ENCODE assay signal across 9 mouse cellular contexts in genomic region chr11:24144159-24144946, GRCm38 (mm10).
DNase-seq lines count a peak whose midpoint lies in the region; ATAC-seq and TF ChIP-seq lines count a peak whose summit lies in the region.
"Had no signal": no experiment of that assay in that cellular context is flagged by ENCODE, and none has a peak within 500 bp of the region (broad histone marks: within the 10 kb centered on the region; RNA-seq: fewer than 3 reads in every experiment).

No protein-coding gene starts in this region.

- H3K9ac ChIP-seq in hindbrain, postnatal 0 days (replicated peaks; ENCODE audit: low read length) = no peak overlapping the region
- no peak overlapping the region for H3K9ac ChIP-seq in stomach, postnatal 0 days (ENCODE audit: low read length)

- peak; percentile 62 for ATAC-seq in hindbrain, postnatal 0 days
- peak; percentile 14 for ATAC-seq in megakaryocyte progenitor cell, adult 5-6 weeks (replicated peaks; ENCODE audit: poor library complexity)
- ATAC-seq in stomach, postnatal 0 days (ENCODE audit: low FRiP score, low TSS enrichment) = no peak

- H3K27ac ChIP-seq in hindbrain, postnatal 0 days = no peak overlapping the region
- no peak overlapping the region for H3K27ac ChIP-seq in stomach, postnatal 0 days (replicated peaks)

- H3K36me3 ChIP-seq in hindbrain, postnatal 0 days (ENCODE audit: insufficient read depth, low read length) = no peaks in the 10 kb centered on the region
- no peaks in the 10 kb centered on the region; the same call in 1 of the 2 replicates for H3K36me3 ChIP-seq in stomach, postnatal 0 days (ENCODE audit: control insufficient read depth, insufficient read depth, low read length)

- DNase-seq in layer of hippocampus, adult 11-12 months (ENCODE audit: low spot score) = peak; percentile 68
- no peak for DNase-seq in layer of hippocampus, postnatal 25 days (ENCODE audit: extremely low spot score in 1 of 2, low spot score in 1 of 2)
- peak; percentile 25 for DNase-seq in cerebellum, adult 11-12 months
- DNase-seq in hindbrain, postnatal 0 days (ENCODE audit: low spot score) = peak; percentile 38
- DNase-seq in stomach, postnatal 0 days (ENCODE audit: low spot score) = no peak
- DNase-seq in heart, postnatal 36 days = no peak
- DNase-seq in gastrocnemius, postnatal 14 days = no peak
- DNase-seq: midbrain, embryonic 14.5 days had no signal

- WGBS in hindbrain, postnatal 0 days = 58% methylated on average over 16 of the region's 16 CpGs
- WGBS in stomach, postnatal 0 days = 74% methylated on average over 16 of the region's 16 CpGs

- TF ChIP-seq CTCF in hindbrain, postnatal 0 days (IDR thresholded peaks at IDR 0.05; ENCODE audit: low read depth) = peak; percentile 26; the same call in 1 of the 2 replicates
- TF ChIP-seq CTCF in stomach, postnatal 0 days (IDR thresholded peaks at IDR 0.05; ENCODE audit: low read depth) = no peak

- no peak overlapping the region for H3K4me3 ChIP-seq in hindbrain, postnatal 0 days (ENCODE audit: low read length)
- H3K4me3 ChIP-seq in stomach, postnatal 0 days (ENCODE audit: low read depth, low read length) = no peak overlapping the region

- TF ChIP-seq EP300 in stomach, postnatal 0 days (optimal IDR thresholded peaks at IDR 0.05) = no peak

- H3K4me2 ChIP-seq in hindbrain, postnatal 0 days (ENCODE audit: low read depth, low read length) = no peak overlapping the region
- H3K4me2 ChIP-seq in stomach, postnatal 0 days (replicated peaks; ENCODE audit: low read depth) = no peak overlapping the region

- intact Hi-C loops in heart, postnatal 36 days (cut with DNase I) = no loop called here
- intact Hi-C loops in gastrocnemius, postnatal 14 days (cut with DNase I; ENCODE audit: low total_unique reads) = no loop called here

- no peaks in the 10 kb centered on the region for H3K27me3 ChIP-seq in hindbrain, postnatal 0 days (ENCODE audit: insufficient read depth, low read length)
- H3K27me3 ChIP-seq in stomach, postnatal 0 days (ENCODE audit: control insufficient read depth, insufficient read depth, low read length) = no peaks in the 10 kb centered on the region

- H3K4me1 ChIP-seq in hindbrain, postnatal 0 days (ENCODE audit: insufficient read depth, low read length) = no peaks in the 10 kb centered on the region
- H3K4me1 ChIP-seq in stomach, postnatal 0 days (replicated peaks; ENCODE audit: control insufficient read depth, insufficient read depth) = no peaks in the 10 kb centered on the region

- H3K9me3 ChIP-seq in hindbrain, postnatal 0 days (ENCODE audit: low read length) = no peaks in the 10 kb centered on the region
- H3K9me3 ChIP-seq in stomach, postnatal 0 days (ENCODE audit: control insufficient read depth, low read length) = no peaks in the 10 kb centered on the region

Comparison
In these comparisons a context has a peak if more than half of its experiments do, and no peak if none do; other contexts are left out.
1. DNase-seq: peak in layer of hippocampus, adult 11-12 months (single experiment), cerebellum, adult 11-12 months (single experiment) and hindbrain, postnatal 0 days (single experiment); none in layer of hippocampus, postnatal 25 days (0 of 2), stomach, postnatal 0 days (single experiment), heart, postnatal 36 days (0 of 2) and gastrocnemius, postnatal 14 days (single experiment).